Mouse (Mus musculus): ENCODE results near the gene Prrc2a. TPM values are rescaled to one million over a fixed set of nuclear protein-coding genes. Genes with fewer than 3 reads are reported as not detected.

The Prrc2a gene
- polyA plus RNA-seq, 1 experiment from 2014 or later: 195 TPM

- Histone ChIP-seq H3K4me3 (replicated peaks; ENCODE audit: low read length) (peak within 1 kb of the TSS; percentile 92), H3K27ac (ENCODE audit: low read length) (peak within 1 kb of the TSS; percentile 97), H3K9ac (replicated peaks; ENCODE audit: low read depth, low read length) (peak within 1 kb of the TSS; percentile 82), H3K9me3 (ENCODE audit: control insufficient read depth, low read length) (no peaks in the 10 kb centered on the region), H3K4me1 (replicated peaks; ENCODE audit: control insufficient read depth, insufficient read depth, low read length) (peaks cover 27% of the 10 kb centered on the region), H3K4me2 (ENCODE audit: low read length) (peak within 1 kb of the TSS; percentile 82), H3K36me3 (ENCODE audit: control insufficient read depth, insufficient read depth) (peaks cover 10% of the 10 kb centered on the region), H3K27me3 (replicated peaks; ENCODE audit: control insufficient read depth, insufficient read depth, low read length) (no peaks in the 10 kb centered on the region)
- ATAC-seq: peak; percentile 94
- under 1% methylated on average over 66 of the region's 66 CpGs for WGBS
These were observed 29.7 kb downstream of the Prrc2a start, which contains the start of gene Bag6 for GRCm38 (mm10) chr17:35134801-35135590. TSS of gene Bag6 (plus strand) at chr17:35135178.

- Histone ChIP-seq H3K9ac (replicated peaks; ENCODE audit: low read depth, low read length) (no peak overlapping the region), H3K4me2 (ENCODE audit: low read length) (no peak overlapping the region), H3K36me3 (ENCODE audit: control insufficient read depth, insufficient read depth) (no peaks in the 10 kb centered on the region; the same call in 1 of the 2 replicates), H3K9me3 (ENCODE audit: control insufficient read depth, low read length) (no peaks in the 10 kb centered on the region), H3K27me3 (replicated peaks; ENCODE audit: control insufficient read depth, insufficient read depth, low read length) (no peaks in the 10 kb centered on the region), H3K27ac (ENCODE audit: low read length) (no peak overlapping the region), H3K4me1 (replicated peaks; ENCODE audit: control insufficient read depth, insufficient read depth, low read length) (peaks cover 23% of the 10 kb centered on the region), H3K4me3 (replicated peaks; ENCODE audit: low read length) (no peak overlapping the region)
- WGBS: 94% methylated on average over 7 of the region's 7 CpGs
- no peak for ATAC-seq
These were observed 31.2 kb downstream of the Prrc2a start for GRCm38 (mm10) chr17:35133517-35133916.

GRCm38 (mm10) chr17:35132174-35132560 is 32.5 kb downstream of the Prrc2a start:
- 80% methylated on average over 3 of the region's 3 CpGs for WGBS
- Histone ChIP-seq H3K27ac (ENCODE audit: low read length) (no peak overlapping the region), H3K4me1 (replicated peaks; ENCODE audit: control insufficient read depth, insufficient read depth, low read length) (peaks cover 16% of the 10 kb centered on the region), H3K4me3 (replicated peaks; ENCODE audit: low read length) (no peak overlapping the region), H3K4me2 (ENCODE audit: low read length) (no peak overlapping the region), H3K9ac (replicated peaks; ENCODE audit: low read depth, low read length) (no peak overlapping the region), H3K27me3 (replicated peaks; ENCODE audit: control insufficient read depth, insufficient read depth, low read length) (no peaks in the 10 kb centered on the region), H3K9me3 (ENCODE audit: control insufficient read depth, low read length) (no peaks in the 10 kb centered on the region), H3K36me3 (ENCODE audit: control insufficient read depth, insufficient read depth) (no peaks in the 10 kb centered on the region)
- no peak for ATAC-seq

GRCm38 (mm10) chr17:35131500-35132173 is 33.1 kb downstream of the Prrc2a start, which contains the start of gene Apom:
TSS of gene Apom (minus strand) at chr17:35132050.
- no peaks in the 10 kb centered on the region for H3K27me3 ChIP-seq (replicated peaks; ENCODE audit: control insufficient read depth, insufficient read depth, low read length)
- ATAC-seq: no peak
- no peak within 1 kb of the TSS for H3K4me2 ChIP-seq (ENCODE audit: low read length)
- H3K27ac ChIP-seq (ENCODE audit: low read length): no peak within 1 kb of the TSS
- H3K9me3 ChIP-seq (ENCODE audit: control insufficient read depth, low read length): no peaks in the 10 kb centered on the region
- H3K36me3 ChIP-seq (ENCODE audit: control insufficient read depth, insufficient read depth): no peaks in the 10 kb centered on the region
- 84% methylated on average over 15 of the region's 15 CpGs for WGBS
- no peak within 1 kb of the TSS for H3K4me3 ChIP-seq (replicated peaks; ENCODE audit: low read length)
- H3K9ac ChIP-seq (replicated peaks; ENCODE audit: low read depth, low read length): no peak within 1 kb of the TSS
- H3K4me1 ChIP-seq (replicated peaks; ENCODE audit: control insufficient read depth, insufficient read depth, low read length): peaks cover 16% of the 10 kb centered on the region

- Histone ChIP-seq H3K4me2 (ENCODE audit: low read length) (no peak overlapping the region), H3K36me3 (ENCODE audit: control insufficient read depth, insufficient read depth) (no peaks in the 10 kb centered on the region), H3K27me3 (replicated peaks; ENCODE audit: control insufficient read depth, insufficient read depth, low read length) (no peaks in the 10 kb centered on the region), H3K9me3 (ENCODE audit: control insufficient read depth, low read length) (no peaks in the 10 kb centered on the region), H3K27ac (ENCODE audit: low read length) (no peak overlapping the region), H3K9ac (replicated peaks; ENCODE audit: low read depth, low read length) (no peak overlapping the region), H3K4me3 (replicated peaks; ENCODE audit: low read length) (no peak overlapping the region), H3K4me1 (replicated peaks; ENCODE audit: control insufficient read depth, insufficient read depth, low read length) (peaks cover 16% of the 10 kb centered on the region)
- ATAC-seq: no peak
- 92% methylated on average over 8 of the region's 8 CpGs for WGBS
These were observed 33.7 kb downstream of the Prrc2a start for GRCm38 (mm10) chr17:35131038-35131437.

- peaks cover under 1% of the 10 kb centered on the region; the same call in 1 of the 2 replicates for H3K36me3 ChIP-seq (ENCODE audit: control insufficient read depth, insufficient read depth)
- no peaks in the 10 kb centered on the region for H3K9me3 ChIP-seq (ENCODE audit: control insufficient read depth, low read length)
- no peak overlapping the region for H3K4me2 ChIP-seq (ENCODE audit: low read length)
- 82% methylated on average over 11 of the region's 11 CpGs for WGBS
- H3K27me3 ChIP-seq (replicated peaks; ENCODE audit: control insufficient read depth, insufficient read depth, low read length): no peaks in the 10 kb centered on the region
- no peak overlapping the region for H3K27ac ChIP-seq (ENCODE audit: low read length)
- H3K9ac ChIP-seq (replicated peaks; ENCODE audit: low read depth, low read length): no peak overlapping the region
- H3K4me3 ChIP-seq (replicated peaks; ENCODE audit: low read length): no peak overlapping the region
- ATAC-seq: no peak
- peaks cover 24% of the 10 kb centered on the region for H3K4me1 ChIP-seq (replicated peaks; ENCODE audit: control insufficient read depth, insufficient read depth, low read length)
These were observed 35.7 kb downstream of the Prrc2a start for GRCm38 (mm10) chr17:35128996-35129395.

GRCm38 (mm10) chr17:35127017-35127416 is 37.7 kb downstream of the Prrc2a start:
- no peaks in the 10 kb centered on the region for H3K27me3 ChIP-seq (replicated peaks; ENCODE audit: control insufficient read depth, insufficient read depth, low read length)
- peak overlapping the region; percentile 73 for H3K4me3 ChIP-seq (replicated peaks; ENCODE audit: low read length)
- peak overlapping the region; percentile 75 for H3K4me2 ChIP-seq (ENCODE audit: low read length)
- H3K9ac ChIP-seq (replicated peaks; ENCODE audit: low read depth, low read length): 0 out of 2 replicates have a peak overlapping the region, but pooled peaks have one; percentile 83
- peaks cover 30% of the 10 kb centered on the region for H3K4me1 ChIP-seq (replicated peaks; ENCODE audit: control insufficient read depth, insufficient read depth, low read length)
- H3K9me3 ChIP-seq (ENCODE audit: control insufficient read depth, low read length): no peaks in the 10 kb centered on the region
- no peak overlapping the region for H3K27ac ChIP-seq (ENCODE audit: low read length)
- ATAC-seq: no peak
- 78% methylated on average over 13 of the region's 13 CpGs for WGBS
- H3K36me3 ChIP-seq (ENCODE audit: control insufficient read depth, insufficient read depth): peaks cover 5% of the 10 kb centered on the region; the same call in 1 of the 2 replicates

- Histone ChIP-seq H3K4me2 (ENCODE audit: low read length) (peak within 1 kb of the TSS; percentile 75), H3K27me3 (replicated peaks; ENCODE audit: control insufficient read depth, insufficient read depth, low read length) (no peaks in the 10 kb centered on the region), H3K9ac (replicated peaks; ENCODE audit: low read depth, low read length) (peak within 1 kb of the TSS; percentile 83), H3K4me1 (replicated peaks; ENCODE audit: control insufficient read depth, insufficient read depth, low read length) (peaks cover 30% of the 10 kb centered on the region), H3K27ac (ENCODE audit: low read length) (peak within 1 kb of the TSS; percentile 67), H3K36me3 (ENCODE audit: control insufficient read depth, insufficient read depth) (peaks cover 5% of the 10 kb centered on the region; the same call in 1 of the 2 replicates), H3K9me3 (ENCODE audit: control insufficient read depth, low read length) (no peaks in the 10 kb centered on the region), H3K4me3 (replicated peaks; ENCODE audit: low read length) (peak within 1 kb of the TSS; percentile 73)
- under 1% methylated on average over 36 of the region's 36 CpGs for WGBS
- ATAC-seq: peak; percentile 32
These were observed 38.5 kb downstream of the Prrc2a start, which contains the start of gene D17H6S53E for GRCm38 (mm10) chr17:35126206-35126611. TSS of gene D17H6S53E (plus strand) at chr17:35126373.

GRCm38 (mm10) chr17:35125578-35125977 is 39.1 kb downstream of the Prrc2a start:
- H3K4me3 ChIP-seq (replicated peaks; ENCODE audit: low read length): peak overlapping the region; percentile 73
- no peak overlapping the region for H3K27ac ChIP-seq (ENCODE audit: low read length)
- peak overlapping the region; percentile 83 for H3K9ac ChIP-seq (replicated peaks; ENCODE audit: low read depth, low read length)
- no peaks in the 10 kb centered on the region for H3K27me3 ChIP-seq (replicated peaks; ENCODE audit: control insufficient read depth, insufficient read depth, low read length)
- peak overlapping the region; percentile 75 for H3K4me2 ChIP-seq (ENCODE audit: low read length)
- 36% methylated on average over 6 of the region's 6 CpGs for WGBS
- no peaks in the 10 kb centered on the region for H3K9me3 ChIP-seq (ENCODE audit: control insufficient read depth, low read length)
- peaks cover 5% of the 10 kb centered on the region; the same call in 1 of the 2 replicates for H3K36me3 ChIP-seq (ENCODE audit: control insufficient read depth, insufficient read depth)
- ATAC-seq: no peak
- peaks cover 31% of the 10 kb centered on the region for H3K4me1 ChIP-seq (replicated peaks; ENCODE audit: control insufficient read depth, insufficient read depth, low read length)
